Mouse (Mus musculus) embryonic fibroblast, embryonic 13.5 days (primary cell): ENCODE data around the gene Tars. TPM values are rescaled to one million over a fixed set of nuclear protein-coding genes. Genes with fewer than 3 reads are reported as not detected.
A peak's percentile ranks its signal among the peaks of the same experiment; 100 is the strongest.

Source experiments
- H3K27ac ChIP-seq: 2 replicates; pipeline ENCODE4 v1.5.1; 2012; ENCODE audit warnings: low read length, control low read depth, inconsistent platforms; ENCODE audit not compliant: insufficient read depth
- H3K4me1 ChIP-seq: 2 replicates; pipeline ENCODE4 v1.6.1; 2011; ENCODE audit warnings: low read length; ENCODE audit not compliant: control insufficient read depth, insufficient read depth
- H3K4me3 ChIP-seq: 2 replicates; pipeline ENCODE4 v1.5.1; 2011; ENCODE audit warnings: mild to moderate bottlenecking, control low read depth, low read length; ENCODE audit not compliant: insufficient read depth
- CTCF ChIP-seq: IDR thresholded peaks from 2 replicates; pipeline ENCODE4 v1.5.1; 2011; ENCODE audit warnings: mild to moderate bottlenecking, control low read depth, low read length, moderate library complexity, borderline replicate concordance; ENCODE audit not compliant: insufficient read depth
- POLR2A ChIP-seq: IDR thresholded peaks from 2 replicates; pipeline ENCODE4 v1.6.1; 2011; ENCODE audit warnings: low read depth, mild to moderate bottlenecking, control low read depth, low read length, moderate library complexity
- polyA plus RNA-seq: library from polyadenylated mRNA; stranded (reverse); fragments of >200 nt; gene quantifications from 2 replicates; pipeline ENCODE4 v1.2.4, GENCODE M21; 2011; ENCODE audit warnings: low read depth; ENCODE audit not compliant: missing spikeins, insufficient read length

Gene Tars
- polyA plus RNA-seq, result 192 and 211 TPM in 2 replicates

DNA sequence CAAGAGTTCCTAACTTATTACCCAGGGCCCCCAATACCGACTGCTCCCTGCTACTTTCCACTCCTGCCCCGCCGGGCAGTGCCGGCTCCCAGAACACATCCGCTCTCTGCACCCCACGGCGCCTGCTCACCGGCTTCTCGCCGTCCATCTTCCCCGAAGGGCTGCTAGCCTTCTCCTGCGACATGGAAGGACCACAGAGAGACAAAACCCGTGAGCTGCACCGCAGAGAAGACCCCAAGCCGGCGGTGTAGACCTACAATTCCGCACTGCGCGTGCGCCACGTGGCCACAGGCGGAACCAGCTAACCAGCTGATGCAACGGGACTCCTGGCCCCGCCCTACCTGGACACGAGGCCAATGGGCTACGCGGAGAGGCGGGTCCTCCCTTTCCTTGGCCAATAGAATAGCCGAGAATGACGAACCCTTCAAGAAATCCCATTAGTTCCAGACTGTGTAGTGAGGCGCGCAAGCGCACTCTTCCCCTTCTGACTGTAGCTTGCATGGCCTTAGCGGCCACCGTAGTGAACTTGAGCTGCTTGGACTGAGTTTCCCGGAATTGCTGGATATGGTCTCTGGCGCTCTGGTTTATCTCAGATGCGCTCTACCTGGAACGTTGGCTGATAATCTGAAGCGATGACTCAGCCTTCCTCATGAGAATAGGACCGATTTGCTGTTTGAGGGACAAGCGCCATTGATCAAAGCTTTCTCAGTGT is at the start of gene Tars:
Tars (minus strand) TSS at position 310 of the 712 bp plus-strand sequence.
- H3K4me3 ChIP-seq, result peak within 1 kb of the TSS; percentile 91
- H3K4me1 ChIP-seq, result peaks cover 2% of the 10 kb centered on the region; the same call in 1 of the 2 replicates
- TF ChIP-seq CTCF (no peak), POLR2A (peak; percentile 90)
- peak within 1 kb of the TSS; percentile 55 for H3K27ac ChIP-seq

DNA sequence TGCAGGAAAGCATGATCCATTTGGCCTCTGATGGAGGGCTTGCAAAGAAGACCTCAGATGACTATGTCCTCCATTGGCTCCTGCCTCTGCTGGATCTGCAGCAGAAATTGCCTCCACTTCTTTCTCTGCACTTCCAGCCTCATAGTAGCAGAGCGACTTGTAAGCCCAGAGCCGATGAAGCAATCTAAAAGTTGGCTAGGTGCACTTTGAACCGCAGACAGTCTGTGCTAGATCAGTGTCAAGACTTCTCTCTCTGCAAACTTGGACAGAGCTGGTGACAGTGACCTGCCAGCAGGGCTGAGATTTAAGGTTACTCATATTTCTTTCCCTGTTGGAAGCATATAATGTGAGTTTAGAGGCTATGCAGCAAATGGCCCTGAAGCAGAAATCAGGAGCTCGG is 37.9 kb upstream of the Tars start:
- Histone ChIP-seq H3K4me1 (no peaks in the 10 kb centered on the region), H3K4me3 (no peak overlapping the region), H3K27ac (no peak overlapping the region)
- TF ChIP-seq POLR2A (no peak), CTCF (no peak)

DNA sequence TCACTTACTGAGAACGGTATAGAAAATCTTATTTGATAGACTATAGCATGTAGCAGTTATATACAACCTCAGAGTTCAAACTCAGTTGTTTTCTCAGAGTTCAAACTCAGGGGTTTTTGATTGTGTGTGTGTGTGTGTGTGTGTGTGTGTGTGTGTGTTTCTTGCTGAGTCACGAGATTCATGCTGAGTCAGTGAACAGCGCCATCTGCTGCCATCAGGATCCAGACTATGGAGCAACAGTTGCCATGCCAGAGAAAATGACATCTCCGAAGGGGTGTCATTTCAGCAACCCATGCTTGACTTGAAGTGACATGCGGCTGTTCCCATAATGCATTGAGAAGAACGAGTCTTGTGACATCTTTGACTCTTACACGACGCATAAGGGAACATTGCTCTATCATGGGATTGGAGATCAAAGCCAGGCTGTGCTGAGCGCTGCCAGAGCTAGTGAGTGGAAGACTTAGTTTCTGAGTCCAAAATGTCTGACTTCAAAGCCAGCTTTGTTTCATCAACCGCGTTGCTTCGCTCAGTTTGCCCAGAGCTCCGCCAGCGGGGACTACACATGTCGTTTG is 37.3 kb upstream of the Tars start:
- TF ChIP-seq POLR2A, result no peak
- TF ChIP-seq CTCF, result no peak; the same call in 1 of the 2 replicates
- Histone ChIP-seq H3K27ac (no peak overlapping the region), H3K4me1 (no peaks in the 10 kb centered on the region), H3K4me3 (no peak overlapping the region)

DNA sequence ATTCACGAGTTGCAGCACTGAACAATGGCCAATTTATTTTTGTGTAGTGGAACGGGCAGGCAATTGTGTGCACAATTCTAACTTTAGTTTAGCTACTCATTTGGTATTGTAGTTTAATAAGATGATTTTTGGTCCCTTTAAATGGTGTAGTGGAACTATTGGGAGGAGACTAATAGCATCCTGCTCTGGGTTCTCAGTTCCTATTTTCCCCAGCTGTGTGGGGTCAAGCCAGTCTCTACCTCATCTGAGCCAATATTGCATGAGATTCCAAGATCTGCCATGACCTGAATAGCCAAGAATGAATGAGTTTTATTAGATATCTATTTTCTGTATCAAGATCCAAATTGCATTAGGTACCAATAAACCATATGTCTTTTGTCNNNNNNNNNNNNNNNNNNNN is 27.4 kb upstream of the Tars start:
- TF ChIP-seq CTCF, result no peak
- no peak for TF ChIP-seq POLR2A

DNA sequence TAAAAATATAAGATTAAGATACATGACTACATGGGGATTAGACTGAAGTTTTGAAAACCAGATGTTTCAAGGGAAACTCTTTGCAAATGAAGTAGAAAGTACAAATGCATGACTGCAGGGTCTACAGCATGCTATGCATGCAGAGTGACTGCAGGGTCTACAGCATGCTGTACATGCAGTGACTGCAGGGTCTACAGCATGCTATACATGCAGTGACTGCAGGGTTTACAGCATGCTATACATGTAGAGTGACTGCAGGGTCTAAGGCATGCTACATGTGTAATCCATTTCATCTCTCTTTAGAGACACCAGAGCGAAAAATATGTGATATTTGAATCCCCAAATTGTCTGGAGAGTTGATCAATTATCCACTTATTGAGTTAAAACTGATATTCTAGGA is 14.0 kb upstream of the Tars start:
- Histone ChIP-seq H3K27ac (no peak overlapping the region), H3K4me3 (no peak overlapping the region), H3K4me1 (no peaks in the 10 kb centered on the region)
- TF ChIP-seq POLR2A, result no peak
- TF ChIP-seq CTCF, result no peak

More for the DNA sequence above, 27.4 kb upstream of the Tars start:
- no peak overlapping the region for H3K27ac ChIP-seq
- H3K4me3 ChIP-seq, result no peak overlapping the region
- no peaks in the 10 kb centered on the region for H3K4me1 ChIP-seq

DNA sequence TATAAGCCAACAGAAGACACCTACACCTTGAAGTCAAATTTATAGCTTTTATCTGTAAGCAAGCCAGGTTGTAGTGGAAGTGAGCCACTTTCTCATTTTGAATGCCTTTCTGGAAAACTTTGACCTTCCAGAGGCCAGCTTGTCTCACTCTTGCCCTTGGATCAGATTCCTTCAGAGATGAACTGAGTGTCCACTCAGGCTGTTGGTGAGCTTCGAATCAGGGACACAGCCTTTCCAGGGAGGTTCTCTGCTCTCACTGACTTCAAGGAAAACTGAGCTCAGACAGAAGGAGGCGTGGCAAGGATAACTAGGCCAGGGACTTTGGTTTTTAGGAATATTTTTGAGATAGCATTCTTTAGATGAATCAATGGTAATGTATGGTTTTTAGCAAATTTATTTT is 13.1 kb upstream of the Tars start:
- no peak overlapping the region for H3K27ac ChIP-seq
- TF ChIP-seq POLR2A (no peak), CTCF (no peak)
- no peak overlapping the region for H3K4me3 ChIP-seq
- no peaks in the 10 kb centered on the region for H3K4me1 ChIP-seq

DNA sequence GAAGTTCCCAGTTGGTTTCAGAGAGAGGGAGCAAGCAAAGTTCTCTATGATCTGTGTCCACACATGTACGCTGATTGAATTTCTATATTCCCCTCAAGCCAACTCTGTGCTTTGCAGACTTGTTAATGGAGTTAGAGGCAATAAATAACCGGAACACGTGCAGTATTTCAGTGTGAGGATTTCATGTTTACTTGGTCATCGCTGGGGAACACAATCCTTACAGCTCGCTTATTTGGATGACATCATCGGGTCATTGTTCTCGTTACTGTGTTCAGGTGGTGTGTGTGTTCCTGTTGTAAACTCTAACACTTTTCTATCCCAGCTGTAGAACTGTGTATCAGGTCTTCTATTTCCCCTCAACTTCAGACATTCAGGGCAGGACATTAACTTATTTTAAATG is 12.4 kb upstream of the Tars start:
- Histone ChIP-seq H3K4me1 (no peaks in the 10 kb centered on the region), H3K27ac (no peak overlapping the region), H3K4me3 (no peak overlapping the region)
- TF ChIP-seq CTCF (no peak), POLR2A (no peak)

DNA sequence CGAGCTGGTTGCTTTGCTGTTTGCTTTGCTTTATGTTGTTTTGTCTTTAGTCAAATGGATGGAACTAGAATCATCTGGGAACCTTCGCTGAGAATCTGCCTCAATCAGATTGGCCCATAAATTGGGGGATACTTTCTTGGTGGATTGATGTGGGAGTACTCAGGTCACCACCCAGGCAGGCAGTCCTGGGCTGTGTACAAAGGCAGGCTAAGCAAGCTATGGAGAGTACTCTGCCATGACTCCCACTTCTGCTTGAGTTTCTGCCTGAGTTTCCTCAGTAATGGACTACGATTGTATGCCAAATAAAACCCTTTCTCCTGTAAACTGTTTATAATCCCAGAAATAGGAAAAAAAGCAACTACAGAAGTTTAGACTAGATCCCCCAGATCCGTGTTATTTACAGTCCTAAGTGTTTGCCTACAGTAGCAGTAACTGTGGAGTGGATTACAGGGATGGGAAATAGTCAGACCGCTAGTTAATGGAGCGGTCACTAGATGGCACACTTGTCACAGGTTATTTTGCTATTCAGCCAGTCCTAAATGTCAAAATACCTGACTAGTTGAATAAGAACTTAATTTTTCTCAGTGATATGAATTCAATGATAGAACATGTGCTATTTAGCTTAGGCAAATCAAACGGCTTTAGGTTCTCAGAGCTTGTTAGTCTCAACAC is 8.8 kb upstream of the Tars start:
- Histone ChIP-seq H3K27ac (no peak overlapping the region), H3K4me3 (no peak overlapping the region), H3K4me1 (no peaks in the 10 kb centered on the region)
- no peak for TF ChIP-seq CTCF
- TF ChIP-seq POLR2A, result no peak

DNA sequence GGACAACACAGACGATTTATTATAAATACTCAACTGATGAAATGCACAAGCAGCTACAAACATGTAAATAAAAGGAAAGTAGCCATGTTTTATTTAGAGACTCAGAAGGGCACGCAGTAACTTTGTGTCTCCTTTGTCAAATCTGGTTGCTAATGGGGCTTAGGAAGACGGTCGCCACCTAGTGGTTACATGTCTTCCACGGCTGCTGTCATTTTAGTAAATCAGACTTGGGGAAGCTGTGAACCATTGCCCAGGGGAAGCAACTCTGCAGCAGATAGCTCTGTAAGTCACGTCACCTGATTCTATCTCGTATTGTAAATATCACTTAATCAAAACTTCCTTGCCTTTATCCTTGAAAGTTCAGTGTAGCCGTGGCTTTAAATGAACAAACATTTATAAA is 7.9 kb upstream of the Tars start:
- Histone ChIP-seq H3K27ac (no peak overlapping the region), H3K4me3 (no peak overlapping the region), H3K4me1 (no peaks in the 10 kb centered on the region)
- TF ChIP-seq POLR2A, result no peak
- TF ChIP-seq CTCF, result peak; percentile 31; the same call in 1 of the 2 replicates

DNA sequence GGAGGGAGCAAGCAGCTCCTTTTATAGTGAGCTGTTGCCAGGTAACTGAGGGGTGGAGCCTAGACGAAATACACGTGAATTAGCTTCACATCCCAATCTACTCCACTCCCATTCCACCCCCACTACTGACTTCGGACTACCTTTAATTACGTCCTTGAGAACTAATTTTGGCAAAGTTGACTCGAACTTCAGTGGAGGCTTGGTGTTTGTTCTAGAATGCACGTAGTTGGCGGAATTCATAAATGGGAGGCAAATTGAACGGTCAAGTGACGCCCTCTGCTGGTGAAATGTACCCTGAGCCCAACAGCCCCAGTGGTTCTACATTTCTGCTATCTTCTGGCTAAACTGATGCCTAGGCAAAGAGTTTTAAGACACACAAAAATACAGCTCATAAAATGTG is 7.3 kb upstream of the Tars start:
- TF ChIP-seq CTCF (no peak), POLR2A (no peak)
- H3K27ac ChIP-seq, result no peak overlapping the region
- H3K4me1 ChIP-seq, result no peaks in the 10 kb centered on the region
- no peak overlapping the region for H3K4me3 ChIP-seq
